Mouse (Mus musculus) forebrain, embryonic 12.5 days (tissue): ENCODE measurements around the gene Scaf1. TPM values are rescaled to one million over a fixed set of nuclear protein-coding genes. Genes with fewer than 3 reads are reported as not detected.

ENCODE experiments used
- ATAC-seq: fragments of 200-750 bp; cut with Nextera tagmentation; 2 replicates; pipeline ENCODE4 v1.8.0; 2017; ENCODE audit warnings: moderate TSS enrichment; ENCODE audit not compliant: low FRiP score
- H3K27ac ChIP-seq: fragments of 300-500 bp; sonication (generic); 2 replicates; pipeline ENCODE4 v1.5.1; 2016; ENCODE audit warnings: mild to moderate bottlenecking
- H3K27me3 ChIP-seq: fragments of 300-500 bp; sonication (generic); 2 replicates; pipeline ENCODE4 v1.6.1; 2016; ENCODE audit warnings: mild to moderate bottlenecking
- H3K36me3 ChIP-seq: fragments of 300-500 bp; sonication (generic); replicated peaks from 2 replicates; pipeline ENCODE4 v1.6.1; 2016; ENCODE audit warnings: mild to moderate bottlenecking
- H3K4me1 ChIP-seq: fragments of 300-500 bp; sonication (generic); 2 replicates; pipeline ENCODE4 v1.6.1; 2016
- H3K4me2 ChIP-seq: fragments of 300-500 bp; sonication (generic); 2 replicates; pipeline ENCODE4 v1.6.1; 2016; ENCODE audit warnings: mild to moderate bottlenecking, moderate library complexity
- H3K4me3 ChIP-seq: fragments of 300-500 bp; sonication (generic); replicated peaks from 2 replicates; pipeline ENCODE4 v1.5.1; 2016; ENCODE audit warnings: mild to moderate bottlenecking
- H3K9ac ChIP-seq: fragments of 300-500 bp; sonication (generic); 2 replicates; pipeline ENCODE4 v1.6.1; 2016; ENCODE audit warnings: mild to moderate bottlenecking
- H3K9me3 ChIP-seq: fragments of 300-500 bp; sonication (generic); 2 replicates; pipeline ENCODE4 v1.6.1; 2016
- WGBS: fragments of 180-500 bp; shearing (Covaris S2); methylation state at CpG from one replicate; pipeline ENCODE4 v1.1.7; 2016; 5-methylcytosine and 5-hydroxymethylcytosine counted together
- polyA plus RNA-seq: library from polyadenylated mRNA; unstranded; fragments of >200 nt; fragmentation: Nextera tagmentation; extraction: Ambion mirVana; gene quantifications from 2 replicates; pipeline ENCODE4 v1.2.1, GENCODE M21; 2016

Gene Scaf1
- polyA plus RNA-seq, 1 experiment from 2014 or later = 47.4 TPM

- WGBS = under 1% methylated on average over 38 of the region's 38 CpGs
- Histone ChIP-seq H3K4me2 (peak overlapping the region; percentile 85), H3K27ac (peak overlapping the region; percentile 100), H3K27me3 (no peaks in the 10 kb centered on the region), H3K4me3 (peak overlapping the region; percentile 90), H3K36me3 (peaks cover 33% of the 10 kb centered on the region), H3K9me3 (no peaks in the 10 kb centered on the region), H3K9ac (peak overlapping the region; percentile 94), H3K4me1 (peaks cover 30% of the 10 kb centered on the region)
- ATAC-seq = no peak
Observed at GRCm38 (mm10) chr7:45052181-45052861, 36.2 kb upstream of the Scaf1 start.

GRCm38 (mm10) chr7:45051601-45051974 is 35.4 kb upstream of the Scaf1 start:
- 1% methylated on average over 13 of the region's 13 CpGs for WGBS
- Histone ChIP-seq H3K36me3 (peaks cover 40% of the 10 kb centered on the region), H3K4me1 (peaks cover 32% of the 10 kb centered on the region), H3K4me3 (peak overlapping the region; percentile 90), H3K27me3 (no peaks in the 10 kb centered on the region), H3K4me2 (peak overlapping the region; percentile 85), H3K9me3 (no peaks in the 10 kb centered on the region), H3K9ac (peak overlapping the region; percentile 94), H3K27ac (peak overlapping the region; percentile 100)
- ATAC-seq = no peak

GRCm38 (mm10) chr7:45050945-45051600 is 34.9 kb upstream of the Scaf1 start:
- peak; percentile 59 for ATAC-seq
- peak overlapping the region; percentile 85 for H3K4me2 ChIP-seq
- 2% methylated on average over 16 of the region's 16 CpGs for WGBS

GRCm38 (mm10) chr7:45048923-45049657 is 32.9 kb upstream of the Scaf1 start:
- WGBS = 96% methylated on average over 23 of the region's 23 CpGs
- ATAC-seq = no peak
- Histone ChIP-seq H3K27ac (no peak overlapping the region), H3K27me3 (no peaks in the 10 kb centered on the region), H3K4me2 (no peak overlapping the region), H3K9ac (no peak overlapping the region), H3K4me3 (no peak overlapping the region), H3K9me3 (no peaks in the 10 kb centered on the region), H3K36me3 (peaks cover 65% of the 10 kb centered on the region), H3K4me1 (peaks cover 27% of the 10 kb centered on the region)

More at GRCm38 (mm10) chr7:45050945-45051600, 34.9 kb upstream of the Scaf1 start:
- Histone ChIP-seq H3K4me1 (peaks cover 32% of the 10 kb centered on the region), H3K27ac (peak overlapping the region; percentile 100), H3K27me3 (no peaks in the 10 kb centered on the region), H3K9ac (peak overlapping the region; percentile 94), H3K36me3 (peaks cover 46% of the 10 kb centered on the region), H3K9me3 (no peaks in the 10 kb centered on the region), H3K4me3 (peak overlapping the region; percentile 90)

DNA sequence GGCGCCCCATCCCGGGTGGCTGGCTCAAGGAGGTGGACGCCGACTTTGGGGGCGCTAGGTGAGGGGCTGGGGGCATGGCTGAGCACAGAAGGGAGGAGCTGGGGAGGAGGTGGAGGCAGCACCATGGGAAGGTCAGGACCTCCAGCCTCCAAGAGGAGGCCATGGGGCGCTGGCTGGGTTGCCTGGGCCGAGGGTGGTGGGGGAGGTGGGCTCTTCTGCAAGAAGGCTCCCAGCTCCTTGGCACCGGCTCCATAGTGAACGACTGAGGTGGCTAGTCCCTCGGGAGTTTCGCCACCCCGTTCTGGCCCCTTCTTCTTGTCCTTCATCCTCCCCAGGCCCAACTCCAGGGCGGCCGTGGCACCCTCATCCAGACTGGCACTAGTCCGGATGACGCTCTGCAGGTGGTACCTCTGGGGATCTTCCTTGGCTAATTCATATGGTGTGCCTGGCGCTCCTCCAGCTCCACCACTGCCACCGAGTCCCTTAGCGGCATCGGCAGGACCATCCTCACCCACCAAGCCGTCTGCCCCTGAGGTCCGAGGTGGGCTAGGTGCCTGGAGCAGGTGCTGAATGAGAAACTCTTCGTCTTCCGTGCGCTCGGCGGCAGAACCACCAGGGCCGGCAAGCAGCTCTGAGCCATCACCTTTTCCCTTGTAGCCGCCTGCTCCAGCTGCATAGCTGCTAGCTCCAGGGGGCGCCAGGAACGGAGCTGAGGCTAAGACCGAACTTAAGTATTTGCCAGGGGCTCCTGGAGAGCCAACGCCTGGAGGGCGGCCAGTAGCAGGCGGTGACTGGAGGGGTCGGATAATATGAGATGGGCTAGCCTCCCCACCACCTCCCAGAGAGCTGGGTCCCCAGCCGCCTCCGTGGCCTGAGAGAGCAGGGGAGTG is 32.1 kb upstream of the Scaf1 start:
- Histone ChIP-seq H3K4me2 (no peak overlapping the region), H3K9ac (no peak overlapping the region), H3K4me1 (peaks cover 22% of the 10 kb centered on the region), H3K27me3 (no peaks in the 10 kb centered on the region), H3K36me3 (peaks cover 74% of the 10 kb centered on the region), H3K9me3 (no peaks in the 10 kb centered on the region), H3K27ac (no peak overlapping the region), H3K4me3 (no peak overlapping the region)
- no peak for ATAC-seq
- 93% methylated on average over 38 of the region's 38 CpGs for WGBS

DNA sequence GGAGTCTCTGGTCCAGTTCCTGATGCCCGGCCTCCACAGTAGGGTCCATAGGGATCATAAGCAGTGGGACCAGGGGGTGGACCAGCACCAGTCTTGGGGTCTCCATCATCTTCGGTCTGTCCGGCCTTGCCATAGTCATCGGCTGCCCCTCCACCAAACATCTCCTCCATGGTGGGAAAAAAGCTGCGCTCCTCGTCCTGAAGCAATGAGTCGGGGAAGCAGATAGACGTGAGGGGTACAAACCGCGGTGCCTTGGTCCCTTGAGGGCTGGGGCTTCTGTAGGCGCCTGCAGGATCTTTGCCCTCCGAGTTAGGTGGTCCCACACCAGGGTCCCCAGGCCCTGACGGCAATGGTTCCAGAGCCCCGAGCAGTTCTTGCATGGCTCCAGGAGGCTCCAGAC is 31.3 kb upstream of the Scaf1 start:
- no peak for ATAC-seq
- WGBS = 98% methylated on average over 14 of the region's 14 CpGs
- H3K9ac ChIP-seq = no peak overlapping the region

DNA sequence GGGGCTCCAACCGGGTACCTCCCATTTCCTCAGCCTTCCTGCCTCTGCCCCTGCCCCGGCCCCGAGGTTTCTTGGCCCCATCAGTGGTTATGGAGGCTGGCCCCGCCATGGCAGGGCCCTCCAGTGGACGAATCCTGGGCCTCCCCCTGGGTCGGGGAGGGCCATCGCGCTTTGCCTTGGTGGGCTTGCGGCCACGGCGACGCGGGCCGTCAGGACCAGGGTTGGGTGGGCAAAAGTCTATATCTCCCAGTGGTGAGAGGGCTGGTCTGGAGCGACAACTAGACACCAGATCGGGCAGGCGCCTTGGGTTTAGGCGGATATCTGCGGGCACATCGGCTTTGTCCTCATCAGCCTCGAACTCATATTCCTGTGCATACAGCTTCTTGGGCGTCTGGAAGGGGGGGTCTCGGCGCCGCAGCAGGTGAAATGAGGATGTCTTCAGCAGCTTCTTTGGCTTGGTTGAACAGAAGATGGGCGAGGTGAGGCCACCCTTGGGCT is 30.7 kb upstream of the Scaf1 start:
- Histone ChIP-seq H3K27me3 (no peaks in the 10 kb centered on the region), H3K4me2 (no peak overlapping the region), H3K4me1 (peaks cover 21% of the 10 kb centered on the region), H3K36me3 (peaks cover 87% of the 10 kb centered on the region), H3K9me3 (no peaks in the 10 kb centered on the region), H3K4me3 (no peak overlapping the region), H3K9ac (no peak overlapping the region), H3K27ac (no peak overlapping the region)
- ATAC-seq = no peak
- WGBS = 97% methylated on average over 26 of the region's 26 CpGs

More for the DNA sequence above, 31.3 kb upstream of the Scaf1 start:
- peaks cover 22% of the 10 kb centered on the region for H3K4me1 ChIP-seq
- H3K4me2 ChIP-seq = no peak overlapping the region
- H3K27ac ChIP-seq = no peak overlapping the region
- H3K9me3 ChIP-seq = no peaks in the 10 kb centered on the region
- H3K36me3 ChIP-seq = peaks cover 81% of the 10 kb centered on the region
- no peaks in the 10 kb centered on the region for H3K27me3 ChIP-seq
- H3K4me3 ChIP-seq = no peak overlapping the region

- no peak for ATAC-seq
- no peaks in the 10 kb centered on the region for H3K9me3 ChIP-seq
Observed at GRCm38 (mm10) chr7:45045741-45046140, 29.6 kb upstream of the Scaf1 start.

DNA sequence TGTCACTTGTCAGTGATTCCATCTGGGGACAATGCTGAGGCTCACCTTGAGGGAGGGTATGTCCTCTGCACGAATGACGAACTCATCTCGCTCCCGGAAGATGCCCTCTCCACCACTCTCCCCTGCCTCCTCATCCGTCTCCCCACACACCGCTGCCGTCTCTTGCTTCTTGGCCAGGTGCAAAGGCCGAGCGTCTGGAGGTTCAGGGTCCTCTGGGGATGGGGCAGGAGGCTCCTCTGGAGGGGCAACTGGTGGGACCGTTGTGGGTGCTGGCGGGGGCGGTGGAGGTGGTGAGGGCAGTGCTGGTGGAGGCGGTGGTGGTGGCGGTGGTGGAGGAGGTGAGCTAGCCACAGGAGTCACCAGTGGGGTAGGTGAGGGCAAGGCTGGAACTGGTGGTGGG is 27.1 kb upstream of the Scaf1 start:
- H3K9me3 ChIP-seq = no peaks in the 10 kb centered on the region
- WGBS = 96% methylated on average over 14 of the region's 14 CpGs

More at GRCm38 (mm10) chr7:45045741-45046140, 29.6 kb upstream of the Scaf1 start:
- Histone ChIP-seq H3K4me1 (peaks cover 9% of the 10 kb centered on the region), H3K27me3 (no peaks in the 10 kb centered on the region), H3K4me2 (no peak overlapping the region), H3K27ac (no peak overlapping the region), H3K9ac (no peak overlapping the region), H3K4me3 (no peak overlapping the region), H3K36me3 (peaks cover 99% of the 10 kb centered on the region)
- 94% methylated on average over 22 of the region's 22 CpGs for WGBS

GRCm38 (mm10) chr7:45040851-45041250 is 24.7 kb upstream of the Scaf1 start:
- ATAC-seq = no peak
- 93% methylated on average over 9 of the region's 9 CpGs for WGBS
- Histone ChIP-seq H3K9me3 (no peaks in the 10 kb centered on the region), H3K4me3 (no peak overlapping the region), H3K27ac (0 out of 2 replicates have a peak overlapping the region, but pooled peaks have one; percentile 5), H3K36me3 (peaks cover 99% of the 10 kb centered on the region), H3K9ac (no peak overlapping the region), H3K4me1 (no peaks in the 10 kb centered on the region), H3K27me3 (no peaks in the 10 kb centered on the region), H3K4me2 (no peak overlapping the region)

More for the DNA sequence above, 27.1 kb upstream of the Scaf1 start:
- Histone ChIP-seq H3K4me3 (no peak overlapping the region), H3K4me1 (0 out of 2 replicates have a peak, but pooled peaks cover 2% of the 10 kb centered on the region), H3K27me3 (no peaks in the 10 kb centered on the region), H3K4me2 (no peak overlapping the region), H3K27ac (no peak overlapping the region), H3K9ac (no peak overlapping the region), H3K36me3 (peaks cover 99% of the 10 kb centered on the region)
- ATAC-seq = no peak

GRCm38 (mm10) chr7:45038411-45038810 is 22.2 kb upstream of the Scaf1 start:
- Histone ChIP-seq H3K4me2 (no peak overlapping the region), H3K4me3 (no peak overlapping the region), H3K27me3 (no peaks in the 10 kb centered on the region), H3K9ac (no peak overlapping the region), H3K9me3 (no peaks in the 10 kb centered on the region), H3K36me3 (peaks cover 99% of the 10 kb centered on the region), H3K4me1 (no peaks in the 10 kb centered on the region), H3K27ac (no peak overlapping the region)
- no peak for ATAC-seq
- WGBS = 92% methylated on average over 9 of the region's 9 CpGs
